Mouse (Mus musculus): ENCODE data around the gene Kcnq1.

DNA sequence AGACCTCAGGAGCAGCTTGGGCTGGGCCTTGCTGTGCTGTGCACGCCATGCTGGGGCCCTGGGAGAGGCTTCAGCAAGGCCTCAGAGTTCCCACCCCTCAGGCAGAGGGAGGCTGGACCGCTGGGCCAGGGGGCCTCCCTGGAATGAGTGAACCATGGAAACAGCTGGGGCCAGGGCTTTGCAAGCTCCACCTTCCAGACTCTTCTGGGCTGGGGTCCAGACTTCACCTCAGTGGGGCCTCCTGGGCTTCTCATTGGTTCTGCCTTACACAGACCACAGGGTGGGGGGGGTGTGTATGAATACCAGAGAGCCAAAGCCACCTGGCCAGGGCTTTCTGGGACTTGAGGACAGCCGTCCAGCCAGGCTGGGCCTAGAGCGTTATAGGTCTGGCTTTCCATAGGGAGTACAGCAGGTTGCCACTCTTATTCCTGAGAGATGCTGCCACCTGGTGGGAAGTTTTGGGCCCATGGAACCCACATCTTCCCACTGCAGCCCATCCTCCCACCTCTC lies 19.0 kb upstream of the Kcnq1 start:
- TF ChIP-seq CTCF (IDR thresholded peaks at IDR 0.05; ENCODE audit: low read depth) (peak; percentile 65), EP300 (IDR thresholded peaks at IDR 0.05; ENCODE audit: low read depth) (no peak)
